Mouse (Mus musculus) heart, embryonic 11.5 days (tissue): ENCODE data around the gene Slc6a5. TPM values are rescaled to one million over a fixed set of nuclear protein-coding genes. Genes with fewer than 3 reads are reported as not detected.

ENCODE experiments used
- ATAC-seq: fragments of 200-750 bp; cut with Nextera tagmentation; replicated peaks from 2 replicates; pipeline ENCODE4 v1.8.0; 2017; ENCODE audit warnings: moderate library complexity; ENCODE audit not compliant: insufficient number of reproducible peaks, low FRiP score, low TSS enrichment
- H3K27ac ChIP-seq: fragments of 300-500 bp; sonication (generic); 2 replicates; pipeline ENCODE4 v1.5.1; 2014; ENCODE audit warnings: mild to moderate bottlenecking, low read depth, low read length
- H3K27me3 ChIP-seq: fragments of 300-500 bp; sonication (generic); 2 replicates; pipeline ENCODE4 v1.6.1; 2014; ENCODE audit warnings: mild to moderate bottlenecking, low read length, mixed read lengths; ENCODE audit not compliant: control insufficient read depth, insufficient read depth
- H3K36me3 ChIP-seq: fragments of 300-500 bp; sonication (generic); 2 replicates; pipeline ENCODE4 v1.6.1; 2014; ENCODE audit warnings: mild to moderate bottlenecking, low read length, moderate library complexity, mixed read lengths; ENCODE audit not compliant: control insufficient read depth, insufficient read depth
- H3K4me1 ChIP-seq: fragments of 300-500 bp; sonication (generic); 2 replicates; pipeline ENCODE4 v1.6.1; 2014; ENCODE audit warnings: low read length; ENCODE audit not compliant: control insufficient read depth, insufficient read depth
- H3K4me2 ChIP-seq: fragments of 300-500 bp; sonication (generic); 2 replicates; pipeline ENCODE4 v1.6.1; 2014; ENCODE audit warnings: mild to moderate bottlenecking, moderate library complexity
- H3K4me3 ChIP-seq: fragments of 300-500 bp; sonication (generic); 2 replicates; pipeline ENCODE4 v1.5.1; 2014; ENCODE audit warnings: low read depth, low read length
- H3K9ac ChIP-seq: fragments of 300-500 bp; sonication (generic); 2 replicates; pipeline ENCODE4 v1.6.1; 2014; ENCODE audit warnings: mild to moderate bottlenecking, low read depth, low read length, moderate library complexity
- H3K9me3 ChIP-seq: fragments of 300-500 bp; sonication (generic); replicated peaks from 2 replicates; pipeline ENCODE4 v1.6.1; 2016; ENCODE audit warnings: low read length; ENCODE audit not compliant: control insufficient read depth
- WGBS: fragments of 180-500 bp; shearing (Covaris S2); extraction: QIAGEN DNeasy Blood & Tissue Kit; methylation state at CpG from one replicate; pipeline ENCODE4 v1.1.7; 2014; ENCODE audit not compliant: insufficient replicate concordance; 5-methylcytosine and 5-hydroxymethylcytosine counted together
- polyA plus RNA-seq: library from polyadenylated mRNA; unstranded; fragments of >200 nt; fragmentation: Nextera tagmentation; extraction: Ambion mirVana; gene quantifications from 2 replicates; pipeline ENCODE4 v1.2.1, GENCODE M21; 2014

The Slc6a5 gene
- polyA plus RNA-seq, 1 experiment from 2014 or later: not detected

GRCm38 (mm10) chr7:49882694-49883389 lies 27.1 kb upstream of the Slc6a5 start:
- peak overlapping the region; percentile 33 for H3K4me2 ChIP-seq
- H3K4me1 ChIP-seq: peaks cover 7% of the 10 kb centered on the region
- ATAC-seq: no peak
- H3K27ac ChIP-seq: no peak overlapping the region
- H3K9me3 ChIP-seq: no peaks in the 10 kb centered on the region
- no peak overlapping the region for H3K9ac ChIP-seq
- WGBS: 15% methylated on average over 16 of the region's 16 CpGs
- H3K4me3 ChIP-seq: no peak overlapping the region
- no peaks in the 10 kb centered on the region for H3K27me3 ChIP-seq
- no peaks in the 10 kb centered on the region for H3K36me3 ChIP-seq

GRCm38 (mm10) chr7:49887776-49888390 lies 22.1 kb upstream of the Slc6a5 start:
- no peak overlapping the region for H3K4me3 ChIP-seq
- 64% methylated on average over 2 of the region's 2 CpGs for WGBS
- H3K4me2 ChIP-seq: no peak overlapping the region
- no peaks in the 10 kb centered on the region for H3K9me3 ChIP-seq
- H3K27me3 ChIP-seq: no peaks in the 10 kb centered on the region
- H3K9ac ChIP-seq: no peak overlapping the region
- H3K4me1 ChIP-seq: 0 out of 2 replicates have a peak, but pooled peaks cover under 1% of the 10 kb centered on the region
- ATAC-seq: no peak
- H3K36me3 ChIP-seq: no peaks in the 10 kb centered on the region
- no peak overlapping the region for H3K27ac ChIP-seq

GRCm38 (mm10) chr7:49894786-49895185 lies 15.2 kb upstream of the Slc6a5 start:
- H3K4me1 ChIP-seq: no peaks in the 10 kb centered on the region
- H3K27me3 ChIP-seq: no peaks in the 10 kb centered on the region
- no peak overlapping the region for H3K9ac ChIP-seq
- ATAC-seq: no peak
- 68% methylated on average over 2 of the region's 2 CpGs for WGBS
- H3K4me2 ChIP-seq: no peak overlapping the region
- no peak overlapping the region for H3K27ac ChIP-seq
- H3K36me3 ChIP-seq: no peaks in the 10 kb centered on the region
- H3K4me3 ChIP-seq: no peak overlapping the region
- no peaks in the 10 kb centered on the region for H3K9me3 ChIP-seq

GRCm38 (mm10) chr7:49895296-49895695 lies 14.7 kb upstream of the Slc6a5 start:
- Histone ChIP-seq H3K36me3 (no peaks in the 10 kb centered on the region), H3K4me3 (no peak overlapping the region), H3K9ac (no peak overlapping the region), H3K4me1 (no peaks in the 10 kb centered on the region), H3K9me3 (no peaks in the 10 kb centered on the region), H3K4me2 (no peak overlapping the region), H3K27ac (no peak overlapping the region), H3K27me3 (no peaks in the 10 kb centered on the region)
- ATAC-seq: no peak
- 71% methylated on average over 6 of the region's 6 CpGs for WGBS

- peaks cover 42% of the 10 kb centered on the region for H3K27me3 ChIP-seq
- H3K9ac ChIP-seq: no peak overlapping the region
- H3K27ac ChIP-seq: no peak overlapping the region
- no peaks in the 10 kb centered on the region for H3K9me3 ChIP-seq
- ATAC-seq: no peak
- H3K36me3 ChIP-seq: no peaks in the 10 kb centered on the region
- WGBS: 50% methylated on average over 9 of the region's 9 CpGs
- H3K4me3 ChIP-seq: no peak overlapping the region
- H3K4me1 ChIP-seq: no peaks in the 10 kb centered on the region
- H3K4me2 ChIP-seq: no peak overlapping the region
Measured at GRCm38 (mm10) chr7:49902003-49902552, 7.9 kb upstream of the Slc6a5 start.

GRCm38 (mm10) chr7:49907191-49908171 lies 2.5 kb upstream of the Slc6a5 start:
- Histone ChIP-seq H3K27me3 (peaks cover 93% of the 10 kb centered on the region), H3K9me3 (no peaks in the 10 kb centered on the region), H3K4me1 (no peaks in the 10 kb centered on the region), H3K9ac (no peak overlapping the region), H3K4me2 (no peak overlapping the region), H3K4me3 (no peak overlapping the region), H3K27ac (no peak overlapping the region), H3K36me3 (no peaks in the 10 kb centered on the region)
- ATAC-seq: no peak
- WGBS: 4% methylated on average over 28 of the region's 28 CpGs

GRCm38 (mm10) chr7:49908181-49908855 lies 1.6 kb upstream of the Slc6a5 start:
- H3K9me3 ChIP-seq: no peaks in the 10 kb centered on the region
- 1% methylated on average over 24 of the region's 24 CpGs for WGBS
- ATAC-seq: no peak
- H3K36me3 ChIP-seq: no peaks in the 10 kb centered on the region
- no peak overlapping the region for H3K9ac ChIP-seq
- H3K27ac ChIP-seq: no peak overlapping the region
- H3K4me2 ChIP-seq: no peak overlapping the region
- H3K27me3 ChIP-seq: peaks cover 98% of the 10 kb centered on the region
- no peaks in the 10 kb centered on the region for H3K4me1 ChIP-seq
- H3K4me3 ChIP-seq: no peak overlapping the region

- peaks cover 98% of the 10 kb centered on the region for H3K27me3 ChIP-seq
Measured at GRCm38 (mm10) chr7:49908990-49909411, 945 bp upstream of the Slc6a5 start.

More at GRCm38 (mm10) chr7:49908990-49909411, 945 bp upstream of the Slc6a5 start:
- no peak for ATAC-seq
- Histone ChIP-seq H3K36me3 (no peaks in the 10 kb centered on the region), H3K4me3 (no peak overlapping the region), H3K27ac (no peak overlapping the region), H3K4me2 (no peak overlapping the region), H3K9ac (no peak overlapping the region), H3K4me1 (no peaks in the 10 kb centered on the region), H3K9me3 (no peaks in the 10 kb centered on the region)
- WGBS: 2% methylated on average over 26 of the region's 26 CpGs
